Mouse (Mus musculus) megakaryocyte progenitor cell, adult 5-6 weeks (primary cell): Measurements from ENCODE around the gene Gm28308. TPM values are rescaled to one million over a fixed set of nuclear protein-coding genes. Genes with fewer than 3 reads are reported as not detected.

Source experiments
- ATAC-seq: replicated peaks from 2 replicates; pipeline ENCODE4 v1.8.0; 2016; ENCODE audit warnings: mild to moderate bottlenecking, moderate TSS enrichment, inconsistent platforms; ENCODE audit not compliant: poor library complexity
- total RNA-seq, 2 experiments: library from RNA; stranded (forward) in 1 of 2; stranded (reverse) in 1 of 2; fragments of 157-497, 149-512 nt in 1 of 2; fragments of 200-1000 nt in 1 of 2; gene quantifications; 2 replicates each; pipeline versions ENCODE4 v1.2.3 to v1.2.4; 2015 to 2017

The Gm28308 gene
- total RNA-seq, 2 experiments from 2014 or later, result not detected

GRCm38 (mm10) chr6:52233546-52234427 is 20.6 kb upstream of the Gm28308 start:
- ATAC-seq, result no peak

- ATAC-seq, result no peak
These were observed 19.9 kb upstream of the Gm28308 start for GRCm38 (mm10) chr6:52232984-52233545.

- ATAC-seq, result no peak
These were observed 19.4 kb upstream of the Gm28308 start for GRCm38 (mm10) chr6:52232568-52232965.

GRCm38 (mm10) chr6:52231885-52232567 is 18.9 kb upstream of the Gm28308 start:
- no peak for ATAC-seq

- ATAC-seq, result no peak
These were observed 17.5 kb upstream of the Gm28308 start, which contains the start of gene Hoxa9 for GRCm38 (mm10) chr6:52230516-52231165. Gene Hoxa9 (minus strand): TSS chr6:52231089.

GRCm38 (mm10) chr6:52229558-52230416 is 16.6 kb upstream of the Gm28308 start:
- 0 out of 2 replicates have a peak, but pooled peaks have one; percentile 18 for ATAC-seq

GRCm38 (mm10) chr6:52228475-52229465 is 15.6 kb upstream of the Gm28308 start:
- peak; percentile 24 for ATAC-seq

GRCm38 (mm10) chr6:52227470-52228222 is 14.5 kb upstream of the Gm28308 start:
- ATAC-seq, result no peak

GRCm38 (mm10) chr6:52226569-52227257 is 13.6 kb upstream of the Gm28308 start:
- no peak for ATAC-seq

GRCm38 (mm10) chr6:52225612-52226568 is 12.8 kb upstream of the Gm28308 start:
- peak; percentile 47 for ATAC-seq

GRCm38 (mm10) chr6:52224895-52225611 is 11.9 kb upstream of the Gm28308 start:
- no peak for ATAC-seq

GRCm38 (mm10) chr6:52223939-52224760 is 11.0 kb upstream of the Gm28308 start:
- ATAC-seq, result no peak

GRCm38 (mm10) chr6:52222729-52223128 is 9.6 kb upstream of the Gm28308 start:
- no peak for ATAC-seq

GRCm38 (mm10) chr6:52221993-52222685 is 9.0 kb upstream of the Gm28308 start:
- ATAC-seq, result no peak
